Mouse (Mus musculus): ENCODE measurements around the gene Dcst2. TPM values are rescaled to one million over a fixed set of nuclear protein-coding genes. Genes with fewer than 3 reads are reported as not detected.

Dcst2 gene
- polyA plus RNA-seq, 2 experiments, result 0.03 to 0.04 TPM

DNA sequence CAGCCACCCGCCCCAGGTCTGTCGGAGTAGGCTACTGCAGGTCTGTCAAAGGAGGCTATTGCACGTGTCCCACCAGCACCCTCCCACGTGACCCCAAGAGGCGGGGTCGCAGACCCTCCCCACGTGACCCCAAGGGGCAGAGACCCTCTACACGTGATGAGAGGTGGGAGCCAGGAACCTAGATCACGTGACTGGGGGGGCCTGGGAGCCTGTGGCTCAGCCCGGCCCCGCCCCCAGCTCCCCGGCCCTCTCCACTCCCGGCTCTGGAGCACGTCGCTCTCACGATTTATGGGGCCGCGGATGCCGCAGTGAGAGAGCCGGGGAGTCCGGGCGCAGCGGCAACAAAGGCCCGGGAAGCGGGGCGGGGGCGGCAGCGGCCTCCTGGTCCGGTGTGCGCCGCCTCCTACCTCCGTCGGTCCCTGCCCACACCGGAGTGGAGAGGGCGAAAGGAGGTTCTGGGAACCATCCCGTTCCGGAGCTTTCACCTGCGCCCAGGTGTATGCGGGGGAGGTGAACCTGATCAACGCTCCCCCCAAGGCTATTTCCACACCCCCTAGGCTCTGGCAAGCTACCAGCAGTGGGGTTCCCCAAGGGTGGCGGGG, 41.1 kb upstream of the Dcst2 start:
- 1% methylated on average over 39 of the region's 41 CpGs for WGBS (ENCODE audit: insufficient replicate concordance)

DNA sequence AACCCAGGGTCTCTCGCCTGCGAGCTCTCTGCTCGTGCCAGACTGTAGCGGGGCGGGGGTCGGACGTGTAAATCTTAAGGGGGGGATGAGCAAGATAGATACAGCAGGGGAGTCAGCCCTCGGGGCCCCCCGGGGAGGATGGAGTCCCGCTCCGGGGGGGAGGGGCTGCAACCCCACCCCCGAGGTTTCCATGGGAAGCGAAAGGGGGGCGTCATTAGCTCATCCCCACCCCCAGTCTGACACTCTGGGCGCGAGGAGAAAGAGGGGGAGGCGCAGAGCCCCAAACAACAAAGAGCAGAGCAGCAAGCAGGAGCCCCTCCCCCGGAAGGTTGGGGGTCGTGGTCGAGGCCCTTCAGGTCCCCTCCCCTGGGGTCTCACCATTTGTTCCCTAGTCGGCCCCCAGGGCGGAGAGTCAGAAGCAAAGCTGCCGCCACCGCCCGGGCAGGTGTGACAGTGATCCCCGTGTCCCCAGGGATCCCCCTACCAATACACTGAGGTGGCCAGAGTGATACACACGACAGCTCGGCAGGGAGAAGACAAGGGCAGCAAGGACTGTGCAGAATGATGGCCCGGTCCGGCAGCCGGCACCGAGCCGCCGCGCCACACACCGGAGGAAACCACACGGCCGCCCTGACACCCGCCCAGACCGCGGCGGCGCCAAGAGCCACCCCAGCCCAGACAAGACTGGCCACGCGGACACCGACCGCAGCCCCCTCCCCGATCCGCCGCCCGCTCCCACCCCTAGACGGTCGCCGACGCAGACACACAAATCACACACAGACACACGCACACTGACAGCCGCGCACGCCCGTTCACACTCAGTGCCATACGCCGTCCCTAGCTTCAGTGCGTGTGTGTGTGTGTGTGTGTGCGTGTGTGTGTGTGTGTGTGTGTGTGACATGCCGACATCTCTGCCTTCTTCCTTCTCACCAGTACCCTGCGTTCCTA, 40.3 kb upstream of the Dcst2 start:
- peaks cover 79% of the 10 kb centered on the region for H3K27me3 ChIP-seq (ENCODE audit: control insufficient read depth, insufficient read depth, low read length)
- DNase-seq (ENCODE audit: low read depth in 3 of 3, low spot score in 3 of 3), result no peak
- peak overlapping the region; percentile 29 for H3K4me2 ChIP-seq (ENCODE audit: low read depth)
- TF ChIP-seq CTCF (IDR thresholded peaks at IDR 0.05; ENCODE audit: low read depth) (no peak), EP300 (IDR thresholded peaks at IDR 0.05; ENCODE audit: low read depth) (no peak)
- no peak overlapping the region for H3K9ac ChIP-seq (replicated peaks)
- H3K27ac ChIP-seq, result no peak overlapping the region
- no peak for ATAC-seq (ENCODE audit: insufficient read depth)
- no peak overlapping the region for H3K4me3 ChIP-seq (ENCODE audit: insufficient read depth in 1 of 2, low read depth in 2 of 2, low read length in 2 of 2)
- no peaks in the 10 kb centered on the region for H3K9me3 ChIP-seq (ENCODE audit: control insufficient read depth, low read length)
- H3K4me1 ChIP-seq (replicated peaks; ENCODE audit: control insufficient read depth in 2 of 2, insufficient read depth in 2 of 2, low read length in 1 of 2), result peaks cover 0 to 1% of the 10 kb centered on the region in 2 experiments; a peak in 1 of 4 replicates
- WGBS (ENCODE audit: insufficient replicate concordance), result 2% methylated on average over 65 of the region's 66 CpGs
- H3K36me3 ChIP-seq (replicated peaks; ENCODE audit: control insufficient read depth, insufficient read depth, low read depth), result no peaks in the 10 kb centered on the region

More for the DNA sequence above, 41.1 kb upstream of the Dcst2 start:
- no peak overlapping the region for H3K27ac ChIP-seq
- no peaks in the 10 kb centered on the region for H3K9me3 ChIP-seq (ENCODE audit: control insufficient read depth, low read length)
- H3K4me1 ChIP-seq (replicated peaks; ENCODE audit: control insufficient read depth in 2 of 2, insufficient read depth in 2 of 2, low read length in 1 of 2), result no peaks in the 10 kb centered on the region; a peak in 1 of 4 replicates
- H3K4me2 ChIP-seq (ENCODE audit: low read depth), result peak overlapping the region; percentile 29
- peaks cover 87% of the 10 kb centered on the region for H3K27me3 ChIP-seq (ENCODE audit: control insufficient read depth, insufficient read depth, low read length)
- no peak overlapping the region for H3K9ac ChIP-seq (replicated peaks)
- DNase-seq (ENCODE audit: low read depth in 3 of 3, low spot score in 3 of 3) (no peak), ATAC-seq (ENCODE audit: insufficient read depth) (no peak)
- TF ChIP-seq CTCF (IDR thresholded peaks at IDR 0.05; ENCODE audit: low read depth), result no peak
- TF ChIP-seq EP300 (IDR thresholded peaks at IDR 0.05; ENCODE audit: low read depth), result no peak
- H3K4me3 ChIP-seq (ENCODE audit: insufficient read depth in 1 of 2, low read depth in 2 of 2, low read length in 2 of 2), result 0 out of 4 replicates have a peak overlapping the region, but pooled peaks of 1 of the 2 experiments have one; percentile 2
- no peaks in the 10 kb centered on the region for H3K36me3 ChIP-seq (replicated peaks; ENCODE audit: control insufficient read depth, insufficient read depth, low read depth)

DNA sequence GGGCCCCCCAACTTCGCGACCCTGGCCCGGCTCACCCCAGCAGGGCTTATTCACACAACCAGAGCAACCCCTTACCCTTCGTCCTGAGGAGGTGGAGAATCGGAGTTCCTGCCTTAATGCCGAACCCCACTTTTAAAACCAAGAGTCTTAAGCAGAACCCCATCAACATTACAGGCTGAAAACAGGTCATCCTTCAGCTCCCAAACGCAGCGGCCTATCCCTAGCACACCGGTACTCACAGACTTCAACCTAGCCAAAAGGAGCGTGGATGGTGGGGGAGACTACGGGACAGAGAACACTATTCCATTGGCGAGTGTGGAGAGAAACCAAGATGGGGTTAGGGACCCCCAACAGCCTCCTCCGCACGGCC, 39.7 kb upstream of the Dcst2 start:
- Histone ChIP-seq H3K4me2 (ENCODE audit: low read depth) (peak overlapping the region; percentile 55), H3K27ac (no peak overlapping the region), H3K4me1 (replicated peaks; ENCODE audit: control insufficient read depth in 2 of 2, insufficient read depth in 2 of 2, low read length in 1 of 2) (peaks cover 0 to 1% of the 10 kb centered on the region in 2 experiments; a peak in 1 of 4 replicates), H3K9me3 (ENCODE audit: control insufficient read depth, low read length) (no peaks in the 10 kb centered on the region), H3K27me3 (ENCODE audit: control insufficient read depth, insufficient read depth, low read length) (peaks cover 72% of the 10 kb centered on the region), H3K9ac (replicated peaks) (no peak overlapping the region), H3K36me3 (replicated peaks; ENCODE audit: control insufficient read depth, insufficient read depth, low read depth) (no peaks in the 10 kb centered on the region), H3K4me3 (ENCODE audit: insufficient read depth in 1 of 2, low read depth in 2 of 2, low read length in 2 of 2) (peak overlapping the region in 1 of 2 experiments; percentile 41; a peak in 2 of 4 replicates)
- DNase-seq (ENCODE audit: low read depth in 3 of 3, low spot score in 3 of 3) (no peak), ATAC-seq (ENCODE audit: insufficient read depth) (no peak)
- TF ChIP-seq EP300 (IDR thresholded peaks at IDR 0.05; ENCODE audit: low read depth) (no peak), CTCF (IDR thresholded peaks at IDR 0.05; ENCODE audit: low read depth) (no peak)
- under 1% methylated on average over 14 of the region's 14 CpGs for WGBS (ENCODE audit: insufficient replicate concordance)

GRCm38 (mm10) chr3:89322514-89323165, 39.1 kb upstream of the Dcst2 start, which contains the start of gene Efna3:
TSS of gene Efna3 (minus strand) at chr3:89322965.
- under 1% methylated on average over 53 of the region's 53 CpGs for WGBS (ENCODE audit: insufficient replicate concordance)
- Histone ChIP-seq H3K4me2 (ENCODE audit: low read depth) (peak within 1 kb of the TSS; percentile 55), H3K36me3 (replicated peaks; ENCODE audit: control insufficient read depth, insufficient read depth, low read depth) (no peaks in the 10 kb centered on the region), H3K27me3 (ENCODE audit: control insufficient read depth, insufficient read depth, low read length) (peaks cover 67% of the 10 kb centered on the region), H3K9ac (replicated peaks) (no peak within 1 kb of the TSS), H3K4me1 (replicated peaks; ENCODE audit: control insufficient read depth in 2 of 2, insufficient read depth in 2 of 2, low read length in 1 of 2) (peaks cover 0 to 1% of the 10 kb centered on the region in 2 experiments; a peak in 1 of 4 replicates), H3K27ac (no peak within 1 kb of the TSS), H3K4me3 (ENCODE audit: insufficient read depth in 1 of 2, low read depth in 2 of 2, low read length in 2 of 2) (peak within 1 kb of the TSS; percentile 22 to 41; a peak in 3 of 4 replicates), H3K9me3 (ENCODE audit: control insufficient read depth, low read length) (no peaks in the 10 kb centered on the region)
- DNase-seq (ENCODE audit: low read depth in 3 of 3, low spot score in 3 of 3) (no peak), ATAC-seq (ENCODE audit: insufficient read depth) (peak; percentile 37; the same call in 1 of the 2 replicates)
- no peak for TF ChIP-seq CTCF (IDR thresholded peaks at IDR 0.05; ENCODE audit: low read depth)
- no peak for TF ChIP-seq EP300 (IDR thresholded peaks at IDR 0.05; ENCODE audit: low read depth)

Measured in liver, embryonic 14.5 days (tissue).